Mouse (Mus musculus) T-helper 1 cell (primary cell): ENCODE data around the gene Apom.

Experiments used
- in situ Hi-C: fragments of 300-600 bp; cut with MboI, MseI; formaldehyde crosslinking; loops from one replicate; pipeline ENCODE4 v1.15.1; 2025; ENCODE audit warnings: high pct_unique_total_duplicates

Gene Apom

DNA sequence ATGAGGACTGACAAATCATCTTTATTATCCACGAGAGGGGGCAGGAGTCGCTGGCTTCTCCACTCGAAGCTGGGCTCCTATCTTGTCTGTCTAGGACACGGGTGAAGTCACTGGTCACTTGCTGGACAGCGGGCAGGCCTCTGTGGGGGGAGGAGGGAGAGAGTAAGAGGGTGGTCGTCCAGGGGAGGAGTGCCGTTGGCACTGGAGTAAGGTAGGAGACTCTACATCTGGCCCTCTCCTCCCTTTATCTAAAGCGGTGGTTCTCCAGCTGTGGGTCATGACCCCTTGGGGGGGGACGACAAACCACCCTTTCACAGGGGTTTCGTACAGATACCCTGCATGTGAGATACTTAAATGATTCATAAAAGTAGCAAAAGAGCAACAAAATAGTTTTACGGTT lies 2.9 kb downstream of the Apom start:
- in situ Hi-C loops, result no loop called here

GRCm38 (mm10) chr17:35127017-35127416 lies 4.8 kb downstream of the Apom start:
- in situ Hi-C loops, result no loop called here

DNA sequence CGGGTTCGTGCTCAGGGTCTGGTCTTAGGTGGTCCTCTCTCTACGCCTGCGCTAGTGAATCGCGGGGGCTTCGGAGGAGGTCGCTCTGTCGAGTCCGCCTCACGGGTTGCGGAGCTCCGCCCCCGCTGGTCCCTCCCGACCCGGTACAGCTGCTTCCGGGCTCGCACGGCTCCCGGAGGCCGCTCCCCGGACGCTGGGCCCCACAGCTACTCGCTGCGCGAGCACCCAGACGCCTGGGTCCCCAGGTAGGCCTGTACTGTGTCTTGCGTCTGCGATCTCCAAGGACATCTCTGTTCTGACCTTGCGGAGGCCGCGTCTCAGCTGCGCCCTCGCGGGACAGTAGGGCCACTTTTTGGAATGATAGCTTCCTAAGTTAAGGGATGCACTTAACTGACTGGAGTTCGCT lies 5.6 kb downstream of the Apom start, which contains the start of gene D17H6S53E:
Gene D17H6S53E, plus strand, starts transcription at position 168 of the 406 bp plus-strand sequence.
- in situ Hi-C loops, result no loop called here

DNA sequence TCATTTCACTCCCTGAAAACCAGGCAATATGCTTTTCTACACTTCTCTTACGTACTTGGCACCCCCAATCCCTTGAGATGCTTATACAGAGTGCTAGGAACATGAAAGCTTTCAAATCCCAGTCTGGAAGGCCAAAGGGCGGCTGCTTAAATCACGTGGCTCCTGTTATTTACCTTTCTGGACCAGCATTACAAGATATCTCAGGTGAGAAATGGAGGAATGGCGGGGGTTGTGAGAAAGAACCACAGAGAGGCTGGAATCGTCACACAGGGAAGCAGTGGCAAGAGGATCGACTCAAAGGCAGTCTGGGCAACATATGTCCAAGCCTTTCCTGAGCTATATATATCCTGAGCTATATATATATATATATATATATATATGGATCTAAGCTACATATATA lies 6.3 kb downstream of the Apom start:
- in situ Hi-C loops, result no loop called here

- in situ Hi-C loops, result no loop called here
Measured at GRCm38 (mm10) chr17:35125081-35125480, 6.8 kb downstream of the Apom start.

DNA sequence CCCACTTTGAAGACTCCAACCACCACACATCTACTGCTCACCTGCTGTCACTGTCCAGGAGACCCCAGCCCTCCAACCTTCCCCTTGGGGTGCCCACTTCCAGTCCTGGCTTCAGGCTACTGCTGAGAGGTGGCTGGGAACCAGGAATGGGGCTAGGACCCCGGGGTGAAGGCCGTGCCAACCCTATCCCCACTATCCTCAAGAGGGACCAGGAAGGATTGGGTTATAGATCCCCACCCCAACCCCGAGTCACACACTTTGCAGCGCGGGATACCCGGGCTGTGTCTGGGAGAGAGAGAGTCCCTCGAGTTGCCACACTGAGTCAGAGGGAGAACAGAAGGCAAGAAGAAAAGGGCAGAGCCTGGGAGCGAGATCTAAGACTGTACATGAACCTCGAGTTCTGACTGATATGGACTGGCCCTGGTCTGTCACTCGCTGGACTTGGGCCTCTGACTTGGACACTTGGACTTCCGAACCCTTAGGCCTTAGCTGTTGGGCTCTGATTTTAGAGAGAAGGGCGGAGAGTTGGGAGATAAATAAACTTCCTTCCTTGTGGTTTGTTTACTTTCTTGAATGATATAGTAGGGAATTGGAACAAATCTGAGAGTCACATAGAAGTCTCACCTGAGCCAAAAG lies 7.5 kb downstream of the Apom start:
- in situ Hi-C loops, result loop anchor here (25.0 kb wide), 1 partner anchor 487 kb away; the partner anchor contains the start of genes Atf6b, Fkbpl, Ppt2 and Prrt1

DNA sequence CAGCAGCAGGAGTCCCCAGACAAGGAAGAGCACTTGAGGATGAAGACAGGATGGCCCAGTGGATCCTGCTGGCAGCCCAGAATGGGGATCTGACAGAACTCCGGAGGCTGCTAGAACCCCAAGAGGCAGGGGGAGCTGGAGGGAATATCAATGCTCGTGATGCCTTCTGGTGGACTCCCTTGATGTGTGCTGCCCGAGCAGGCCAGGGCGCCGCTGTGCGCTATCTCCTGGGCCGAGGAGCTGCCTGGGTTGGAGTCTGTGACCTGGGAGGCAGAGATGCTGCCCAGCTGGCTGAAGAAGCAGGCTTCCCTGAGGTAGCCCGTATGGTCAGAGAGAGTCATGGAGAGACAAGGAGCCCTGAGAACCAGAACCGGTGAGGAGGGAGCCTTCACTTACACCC lies 8.6 kb downstream of the Apom start:
- in situ Hi-C loops, result loop anchor here (25.0 kb wide), 1 partner anchor 486 kb away; the partner anchor contains the start of genes Atf6b, Fkbpl, Ppt2 and Prrt1

DNA sequence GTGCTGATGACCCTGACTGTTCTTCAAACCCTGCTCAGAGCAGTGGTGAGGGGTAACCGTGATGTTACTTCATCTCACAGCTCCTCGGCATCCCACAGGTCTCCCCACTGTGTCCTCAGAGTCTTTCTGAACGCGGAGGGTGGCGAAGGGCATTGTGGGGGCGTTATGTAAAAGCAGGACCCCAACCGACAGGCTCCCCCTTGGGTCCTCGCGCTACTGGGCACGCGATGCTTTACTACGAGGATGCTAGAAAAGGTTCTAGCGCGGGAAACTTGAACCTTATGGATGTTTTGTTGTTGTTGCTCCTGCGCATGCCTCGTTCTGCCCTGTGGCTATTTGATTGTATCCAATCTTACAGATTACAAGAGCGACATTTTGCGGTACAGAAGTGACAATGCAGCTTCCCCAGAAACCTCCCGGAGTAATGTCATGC lies 10.0 kb downstream of the Apom start, which contains the start of gene Csnk2b:
Gene Csnk2b, minus strand, starts transcription at position 183 of the 433 bp plus-strand sequence.
- in situ Hi-C loops, result loop anchor here (25.0 kb wide), 1 partner anchor 485 kb away; the partner anchor contains the start of genes Atf6b, Fkbpl, Ppt2 and Prrt1

- in situ Hi-C loops, result loop anchor here (25.0 kb wide), 1 partner anchor 484 kb away; the partner anchor contains the start of genes Atf6b, Fkbpl, Ppt2 and Prrt1
Measured at GRCm38 (mm10) chr17:35121143-35121799, 10.6 kb downstream of the Apom start, which contains the start of gene Gpank1. Gene Gpank1, plus strand, starts transcription at chr17:35121455.

- in situ Hi-C loops, result loop anchor here (25.0 kb wide), 1 partner anchor 483 kb away; the partner anchor contains the start of genes Atf6b, Fkbpl, Ppt2 and Prrt1
Measured at GRCm38 (mm10) chr17:35120745-35121142, 11.1 kb downstream of the Apom start.

- in situ Hi-C loops, result loop anchor here (25.0 kb wide), 1 partner anchor 478 kb away; the partner anchor contains the start of genes Atf6b, Fkbpl, Ppt2 and Prrt1
Measured at GRCm38 (mm10) chr17:35115046-35116019, 16.5 kb downstream of the Apom start, which contains the start of gene Ly6g5b. Gene Ly6g5b, minus strand, starts transcription at chr17:35115428.

DNA sequence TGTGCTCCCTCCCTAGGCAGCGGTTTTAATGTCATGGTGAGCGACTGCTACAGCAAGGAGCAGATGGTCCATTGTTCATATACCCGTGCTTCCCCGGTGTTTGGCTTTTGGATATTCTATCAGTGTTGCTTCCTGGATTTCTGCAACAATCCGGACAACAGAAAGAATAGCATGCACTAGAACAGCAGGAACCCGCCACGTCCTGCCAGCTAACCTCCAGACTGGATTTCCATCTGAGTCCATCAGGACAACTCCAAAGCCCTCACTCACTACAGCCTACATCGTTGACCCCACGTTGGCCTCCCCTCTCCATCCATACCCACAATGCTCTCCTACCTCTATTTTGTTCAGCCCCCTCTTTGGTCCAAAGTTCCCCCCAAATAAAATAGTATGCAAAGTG lies 20.1 kb downstream of the Apom start:
- in situ Hi-C loops, result loop anchor here (25.0 kb wide), 1 partner anchor 474 kb away; the partner anchor contains the start of genes Atf6b, Fkbpl, Ppt2 and Prrt1

- in situ Hi-C loops, result loop anchor here (25.0 kb wide), 1 partner anchor 471 kb away; the partner anchor contains the start of genes Atf6b, Fkbpl, Ppt2 and Prrt1
Measured at GRCm38 (mm10) chr17:35108097-35108496, 23.8 kb downstream of the Apom start, which contains the start of gene Ly6g5c. Gene Ly6g5c, plus strand, starts transcription at chr17:35108279.

DNA sequence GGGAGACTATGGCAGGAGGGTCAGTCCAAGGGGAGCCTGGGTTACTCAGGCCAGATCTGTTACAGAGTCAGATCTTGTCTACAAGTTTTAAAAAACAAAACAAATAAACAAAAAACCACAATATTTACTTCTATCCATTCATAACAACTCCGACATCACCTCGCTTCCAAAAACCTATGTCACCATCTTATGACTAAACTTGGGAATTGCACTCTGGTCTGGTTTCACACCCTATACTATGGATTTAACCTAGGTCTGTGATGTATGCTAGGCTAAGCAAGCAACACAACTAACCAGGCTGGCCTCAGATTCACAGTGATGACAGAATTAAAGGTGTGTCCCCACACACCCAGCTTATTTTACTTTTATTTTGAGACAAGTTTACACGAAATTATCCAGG lies 25.3 kb downstream of the Apom start:
- in situ Hi-C loops, result loop anchor here (25.0 kb wide), 1 partner anchor 469 kb away; the partner anchor contains the start of genes Atf6b, Fkbpl, Ppt2 and Prrt1

GRCm38 (mm10) chr17:35105740-35106389 lies 26.0 kb downstream of the Apom start:
- in situ Hi-C loops, result loop anchor here (25.0 kb wide), 1 partner anchor 469 kb away; the partner anchor contains the start of genes Atf6b, Fkbpl, Ppt2 and Prrt1

- in situ Hi-C loops, result loop anchor here (25.0 kb wide), 1 partner anchor 467 kb away; the partner anchor contains the start of genes Atf6b, Fkbpl, Ppt2 and Prrt1
Measured at GRCm38 (mm10) chr17:35104754-35105153, 27.1 kb downstream of the Apom start.

DNA sequence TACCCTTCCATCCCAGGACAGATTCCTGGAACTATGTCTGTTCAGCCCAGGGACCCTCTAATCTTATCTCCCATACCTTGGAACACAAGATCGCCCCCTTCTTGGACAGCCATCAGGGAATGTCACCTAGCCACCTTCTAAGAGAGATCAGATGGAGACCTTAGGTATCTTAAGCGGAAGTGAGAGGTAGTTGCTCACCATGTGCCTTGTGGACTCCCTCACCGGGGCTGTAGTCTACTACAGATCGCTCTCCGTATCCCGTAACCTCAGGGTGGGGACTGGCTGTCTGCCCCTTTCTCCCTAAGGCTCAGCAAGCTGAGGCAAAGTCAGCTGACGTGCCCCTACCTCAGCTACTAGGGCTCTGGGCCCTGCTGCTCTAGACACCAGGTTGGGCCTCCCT lies 27.8 kb downstream of the Apom start:
- in situ Hi-C loops, result loop anchor here (25.0 kb wide), 1 partner anchor 467 kb away; the partner anchor contains the start of genes Atf6b, Fkbpl, Ppt2 and Prrt1

- in situ Hi-C loops, result loop anchor here (25.0 kb wide), 1 partner anchor 466 kb away; the partner anchor contains the start of genes Atf6b, Fkbpl, Ppt2 and Prrt1
Measured at GRCm38 (mm10) chr17:35103221-35103690, 28.6 kb downstream of the Apom start.

DNA sequence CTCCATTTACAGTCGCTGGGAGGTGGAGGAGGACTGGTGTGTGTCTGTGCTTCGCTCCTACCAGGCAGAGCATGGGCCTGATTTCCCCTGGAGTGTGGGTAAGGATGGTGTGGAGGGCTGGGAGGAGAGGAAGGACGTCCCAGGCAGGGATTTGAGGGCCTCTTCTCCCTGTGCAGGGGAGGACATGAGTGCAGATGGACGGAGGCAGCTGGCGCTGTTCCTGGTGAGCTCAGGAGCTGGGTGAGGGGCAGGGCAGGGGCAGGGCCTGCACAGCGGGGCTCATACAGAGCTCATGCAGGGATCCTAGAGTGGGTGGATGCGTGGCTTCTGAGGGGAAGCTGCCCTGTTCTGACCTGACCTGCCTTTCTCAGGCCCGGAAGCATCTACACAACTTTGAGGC lies 29.6 kb downstream of the Apom start:
- in situ Hi-C loops, result loop anchor here (25.0 kb wide), 1 partner anchor 465 kb away; the partner anchor contains the start of genes Atf6b, Fkbpl, Ppt2 and Prrt1
